Mouse (Mus musculus) right cerebral cortex, adult 18-20 months (tissue): ENCODE measurements around the gene Nr2f6.

Source experiments
- DNase-seq: peaks from one replicate; pipeline ENCODE4 v3.0.0; 2022; ENCODE audit warnings: mixed read lengths

Gene Nr2f6

DNA sequence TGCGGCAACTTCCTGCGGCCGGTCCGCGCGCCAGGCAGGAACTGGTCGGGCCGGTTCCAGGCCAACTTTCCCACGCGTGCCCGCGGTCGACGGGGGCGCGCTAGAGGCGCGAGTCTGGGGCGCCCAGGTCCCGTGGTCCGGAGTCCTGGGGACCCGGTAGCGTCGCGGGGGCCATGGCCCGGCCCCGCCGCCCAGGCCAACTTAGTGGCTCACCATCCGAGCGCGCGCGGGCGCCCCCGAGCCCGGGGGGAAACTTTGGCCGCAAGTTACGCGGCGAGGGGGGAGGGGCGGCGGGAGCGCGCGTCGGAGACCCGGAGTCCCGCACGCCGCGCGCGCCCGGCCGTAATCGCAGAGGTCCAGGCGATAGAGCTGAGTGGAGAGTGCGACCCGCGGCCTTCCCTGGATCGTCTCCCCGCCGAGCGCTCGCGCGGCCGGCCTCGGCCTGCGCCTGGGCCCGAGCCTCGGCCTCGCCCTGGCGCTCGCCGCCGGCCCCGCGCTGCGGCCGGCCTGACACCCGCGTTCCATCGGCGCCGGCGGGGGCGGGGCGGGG, at the start of gene Nr2f6:
Gene Nr2f6 (minus strand): TSS at position 540 of the 550 bp plus-strand sequence.
- DNase-seq = peak; percentile 48

DNA sequence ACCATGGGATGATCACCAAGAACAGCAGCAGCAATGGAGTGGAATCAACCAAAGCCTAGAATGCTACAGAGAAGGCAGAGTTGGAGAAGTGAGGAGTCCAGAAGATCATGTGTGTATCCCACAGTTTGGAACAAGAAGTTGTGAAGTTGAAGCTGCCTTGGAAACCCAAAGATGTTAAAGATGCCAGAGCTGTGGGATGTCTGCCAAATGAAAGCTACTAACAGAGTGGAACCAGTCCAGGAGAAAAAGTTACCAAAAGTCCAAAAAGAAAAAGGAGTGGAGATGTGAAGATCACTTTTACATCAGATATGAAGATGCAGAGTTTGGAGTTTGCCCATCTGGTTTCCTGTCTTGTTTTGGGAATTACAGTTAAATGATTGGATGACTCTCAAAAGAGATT, 40.4 kb upstream of the Nr2f6 start:
- DNase-seq = no peak

DNA sequence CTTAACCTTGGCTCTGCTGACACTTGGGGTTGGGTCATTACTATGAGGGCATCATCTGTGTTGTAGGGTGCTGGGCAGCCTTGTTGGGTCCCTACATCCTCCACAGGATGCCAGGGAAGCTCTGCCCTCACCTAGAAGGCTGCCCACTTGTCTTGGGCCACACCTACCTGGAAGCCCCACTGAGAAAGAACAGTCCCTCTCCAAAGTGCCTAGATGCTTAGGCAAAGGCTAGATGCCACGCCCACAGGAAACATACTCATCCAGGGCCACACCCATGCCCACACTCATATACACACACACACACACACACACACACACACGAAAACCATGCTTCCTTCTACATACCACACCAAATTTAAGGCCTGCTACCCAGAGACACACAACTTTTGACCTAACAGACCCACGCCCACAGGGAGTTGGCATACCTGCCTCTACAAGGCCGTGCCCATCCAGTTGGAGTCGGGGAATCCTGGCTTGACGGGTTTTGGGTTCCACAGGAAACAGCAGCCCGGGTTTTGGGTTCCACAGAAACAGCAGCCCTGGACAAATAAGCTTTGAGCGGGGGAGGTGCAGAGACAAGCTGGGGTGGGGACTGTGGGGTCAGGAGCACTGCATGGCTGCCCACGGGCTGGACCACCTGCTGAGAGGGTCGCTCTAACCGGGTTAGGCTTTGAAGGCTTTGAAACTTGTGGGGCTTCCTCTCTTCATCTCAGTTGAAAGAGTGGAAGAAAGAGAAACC, 29.9 kb upstream of the Nr2f6 start:
- DNase-seq = no peak

DNA sequence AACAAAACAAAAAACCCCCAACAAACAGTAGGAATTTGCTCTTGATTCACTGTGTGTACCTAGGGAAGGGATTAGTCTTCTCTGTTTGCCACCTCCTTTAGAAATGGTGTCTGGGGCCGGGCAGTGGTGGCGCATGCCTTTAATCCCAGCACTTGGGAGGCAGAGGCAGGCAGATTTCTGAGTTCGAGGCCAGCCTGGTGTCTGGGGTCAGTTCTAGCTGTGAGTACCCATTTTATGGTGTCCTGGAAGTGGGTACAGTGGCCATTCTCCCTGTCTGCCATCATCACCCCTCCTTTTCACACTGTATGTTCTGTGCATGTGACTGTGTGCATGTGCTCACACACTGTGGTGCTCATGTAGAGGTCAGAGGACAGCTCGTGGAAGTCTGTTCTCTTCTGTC, 26.5 kb upstream of the Nr2f6 start:
- no peak for DNase-seq

DNA sequence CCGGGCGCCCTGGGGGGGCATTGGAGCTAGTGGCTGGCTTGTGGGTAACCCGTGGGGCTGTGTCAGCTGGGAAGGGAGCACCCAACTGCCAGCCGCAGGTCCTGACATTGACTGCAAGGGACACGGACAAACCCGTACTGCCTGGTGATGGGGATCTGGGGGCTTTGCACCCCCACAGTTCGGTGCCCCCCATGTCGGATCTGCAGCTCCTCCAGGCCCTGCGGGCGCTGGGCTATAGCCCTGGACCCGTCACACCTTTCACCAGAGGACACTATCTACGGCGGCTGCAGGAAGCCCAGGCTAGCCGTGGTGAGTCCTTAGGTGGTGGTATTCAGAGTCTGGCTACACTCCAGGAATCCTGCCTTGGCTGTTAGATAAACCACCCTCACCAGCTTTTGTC, 25.7 kb upstream of the Nr2f6 start:
- DNase-seq = no peak

DNA sequence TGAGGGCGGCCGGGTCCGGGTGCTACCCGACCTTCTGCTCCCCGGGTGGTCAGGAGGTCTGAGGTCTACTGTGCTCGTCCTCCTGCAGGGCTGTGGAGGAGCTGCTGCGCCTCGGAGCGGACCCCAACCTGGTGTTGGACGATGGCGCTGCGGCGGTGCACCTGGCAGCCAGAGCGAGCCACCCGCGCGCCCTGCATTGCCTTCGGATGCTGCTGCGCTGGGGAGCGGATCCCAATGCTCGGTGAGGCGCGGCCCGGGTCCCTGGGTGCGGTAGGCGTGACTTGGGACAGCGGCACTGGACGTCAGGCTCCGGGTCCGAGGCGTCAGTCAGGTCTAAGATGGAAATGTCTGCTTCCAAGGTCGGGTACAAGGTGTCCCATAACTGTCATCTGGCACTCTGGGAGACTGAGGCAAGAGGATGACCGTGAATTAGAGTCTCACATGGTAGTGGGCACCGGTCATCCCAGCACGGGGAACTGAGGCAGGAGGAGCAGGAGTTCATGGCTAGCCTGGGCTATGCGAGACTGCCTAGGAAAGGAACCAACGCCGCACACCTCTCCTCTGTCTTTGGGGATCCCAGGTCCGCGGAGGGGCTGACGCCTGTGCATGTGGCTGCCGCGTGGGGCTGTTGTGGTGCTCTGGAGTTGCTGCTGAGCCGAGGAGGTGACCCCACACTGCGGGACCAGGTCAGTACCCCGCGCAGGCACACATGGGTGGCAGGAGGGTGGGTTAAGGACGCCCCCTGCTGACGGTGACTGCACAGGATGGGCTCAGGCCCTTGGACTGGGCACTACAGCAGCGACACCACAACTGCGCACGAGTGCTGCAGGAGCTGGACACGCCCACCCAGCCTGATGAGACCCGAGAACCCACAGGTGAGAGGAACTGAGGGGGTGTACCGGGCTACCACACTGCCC, 24.6 kb upstream of the Nr2f6 start:
- DNase-seq = no peak

DNA sequence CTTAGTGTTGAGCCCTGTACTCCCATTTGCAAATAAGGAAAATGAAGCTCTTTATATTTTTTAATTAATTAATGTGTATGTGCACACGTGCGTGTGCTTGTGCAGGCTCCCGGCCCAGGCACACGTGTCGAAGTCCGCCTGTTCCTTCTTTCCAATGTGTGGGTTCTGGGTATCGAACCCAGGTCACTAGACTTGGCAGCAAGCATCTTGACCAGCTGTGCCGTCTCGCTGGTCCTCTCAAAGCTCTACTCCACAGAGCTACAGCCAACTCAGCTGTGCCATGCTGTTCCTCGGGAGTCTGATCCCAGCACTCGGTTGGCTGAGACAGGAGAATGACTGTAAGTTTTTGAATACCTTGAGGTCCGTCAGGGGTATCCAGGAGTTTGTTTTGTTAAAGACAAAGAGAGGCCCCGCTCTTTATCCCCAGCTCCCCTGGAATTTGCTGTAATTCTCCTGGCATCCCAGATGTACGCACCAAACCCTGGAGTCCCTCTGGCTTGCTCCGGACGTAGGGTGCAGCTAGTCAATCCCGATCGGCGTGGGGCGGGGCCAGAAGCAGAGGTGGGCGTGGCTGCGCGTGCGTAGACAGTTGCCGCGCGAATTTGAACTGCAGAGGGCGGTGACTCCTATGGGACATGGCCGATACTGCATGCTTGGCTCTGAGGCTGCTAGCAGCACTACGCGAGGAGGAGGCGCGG, 23.8 kb upstream of the Nr2f6 start, which contains the start of gene Ankle1:
Gene Ankle1 (plus strand): TSS at position 610 of the 698 bp plus-strand sequence.
- peak; percentile 92 for DNase-seq

DNA sequence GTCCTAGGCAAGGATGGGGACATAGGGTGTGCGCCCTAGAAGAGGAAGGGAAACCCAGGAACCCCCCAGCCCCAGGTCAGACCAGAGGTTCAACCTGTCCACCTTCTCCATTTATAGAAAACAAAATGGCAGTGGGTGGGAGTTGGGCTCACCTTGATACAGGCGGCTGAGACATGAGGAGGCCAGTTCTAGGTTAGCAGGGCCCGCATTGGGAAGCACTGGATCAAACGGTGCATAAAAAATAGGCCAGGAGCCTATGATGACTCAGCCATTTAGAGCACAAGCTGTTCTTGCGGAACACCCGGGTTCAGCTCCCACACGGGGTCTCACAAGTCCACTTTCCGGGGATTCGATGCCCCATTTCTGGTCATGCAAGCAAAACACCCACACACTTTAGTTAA, 23.2 kb upstream of the Nr2f6 start:
- DNase-seq = no peak

DNA sequence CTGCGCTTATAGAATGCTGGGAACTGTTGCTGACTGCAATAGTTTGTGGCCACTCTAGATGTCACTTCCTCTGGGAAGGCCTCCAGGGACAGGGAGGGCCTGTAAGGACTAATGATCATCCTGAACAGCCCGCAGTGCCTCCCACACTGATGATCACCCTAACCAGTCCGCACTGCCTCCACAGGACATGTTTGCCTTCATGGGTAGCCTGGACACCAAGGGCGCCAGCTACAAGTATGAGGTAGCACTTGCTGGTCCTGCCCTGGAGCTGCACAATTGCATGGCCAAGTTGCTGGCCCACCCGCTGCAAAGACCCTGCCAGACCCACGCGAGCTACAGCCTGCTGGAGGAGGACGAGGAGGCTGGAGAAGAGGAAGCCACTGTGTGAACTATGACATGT, 22.3 kb upstream of the Nr2f6 start:
- no peak for DNase-seq

DNA sequence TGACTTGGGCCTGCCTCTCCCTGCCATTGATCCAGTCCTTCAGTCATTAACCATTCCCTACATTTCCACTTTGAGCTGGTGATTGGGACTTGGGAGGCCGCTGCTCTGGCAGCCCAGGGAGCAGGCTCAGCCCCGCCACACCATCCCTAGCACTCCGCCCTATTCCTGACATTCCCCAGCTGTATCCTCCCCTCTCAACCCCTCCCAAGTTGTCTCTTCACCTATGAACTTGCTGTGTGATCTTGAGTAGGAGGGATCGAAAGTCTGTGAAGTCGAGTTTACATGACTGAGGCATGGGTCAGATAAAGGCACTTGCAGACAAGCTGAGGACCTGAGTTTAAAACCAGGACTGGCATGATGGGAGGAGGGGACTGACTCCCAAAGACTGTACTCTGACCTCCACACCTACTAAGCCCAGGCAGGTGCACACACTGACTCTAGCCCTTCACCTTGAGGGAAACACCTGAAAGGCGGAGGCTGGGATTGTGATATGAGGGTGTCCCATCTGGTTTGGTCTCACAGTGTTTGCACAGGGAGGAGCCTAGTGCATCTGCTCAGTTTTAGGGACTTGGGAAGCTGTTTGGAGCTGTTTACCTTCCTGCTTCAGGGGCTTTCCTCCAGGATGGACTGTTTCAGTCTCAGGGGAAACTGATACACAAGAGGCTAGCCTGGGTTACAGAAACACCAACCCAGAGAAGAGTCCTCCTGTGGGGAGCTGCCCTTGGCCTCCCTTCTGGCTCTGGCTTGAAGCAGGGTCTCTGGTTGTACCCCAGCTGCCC, 21.5 kb upstream of the Nr2f6 start:
- no peak for DNase-seq

DNA sequence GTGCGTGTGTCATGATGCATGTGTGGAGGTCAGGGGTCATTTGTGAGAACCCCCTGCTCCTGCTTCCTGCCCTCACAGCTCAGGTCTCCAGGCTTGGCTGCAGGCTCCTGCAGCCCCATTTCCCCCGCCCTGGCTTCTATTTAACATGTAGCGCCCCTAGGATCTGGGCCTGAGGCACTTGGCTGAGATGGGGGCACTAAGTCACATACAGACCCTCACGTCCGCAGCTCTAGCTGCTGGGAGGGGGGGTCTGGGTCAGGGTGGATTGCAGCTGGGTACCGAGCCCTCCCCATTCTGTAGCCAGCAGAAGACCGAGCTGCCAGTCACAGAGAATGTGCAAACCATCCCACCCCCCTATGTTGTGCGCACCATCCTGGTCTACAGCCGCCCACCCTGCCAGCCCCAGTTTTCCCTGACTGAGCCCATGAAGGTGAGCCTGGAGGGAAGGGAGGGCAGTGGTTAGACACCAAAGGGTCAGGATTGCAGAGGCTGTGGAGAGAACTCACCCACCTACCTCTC, 20.7 kb upstream of the Nr2f6 start:
- DNase-seq = no peak

DNA sequence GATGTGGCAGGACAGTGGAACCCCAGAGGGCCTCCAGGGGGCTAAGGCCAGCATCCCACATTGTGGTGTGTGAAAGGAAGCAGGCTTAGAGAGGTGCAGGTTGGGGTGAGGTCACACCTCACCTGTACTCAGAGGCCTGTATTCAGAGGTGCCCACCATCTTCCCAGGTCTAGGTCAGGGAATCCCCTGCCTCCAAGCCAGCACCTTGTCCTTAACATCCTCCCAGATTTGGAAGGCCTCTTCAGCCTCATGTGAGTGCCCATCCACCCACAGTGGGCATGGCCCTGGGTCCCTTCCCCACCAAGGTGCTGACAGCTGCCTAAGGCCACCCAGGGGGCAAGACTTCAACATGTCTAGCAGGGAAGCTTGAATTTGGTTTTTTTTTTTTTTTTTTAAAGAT, 19.7 kb upstream of the Nr2f6 start:
- no peak for DNase-seq

DNA sequence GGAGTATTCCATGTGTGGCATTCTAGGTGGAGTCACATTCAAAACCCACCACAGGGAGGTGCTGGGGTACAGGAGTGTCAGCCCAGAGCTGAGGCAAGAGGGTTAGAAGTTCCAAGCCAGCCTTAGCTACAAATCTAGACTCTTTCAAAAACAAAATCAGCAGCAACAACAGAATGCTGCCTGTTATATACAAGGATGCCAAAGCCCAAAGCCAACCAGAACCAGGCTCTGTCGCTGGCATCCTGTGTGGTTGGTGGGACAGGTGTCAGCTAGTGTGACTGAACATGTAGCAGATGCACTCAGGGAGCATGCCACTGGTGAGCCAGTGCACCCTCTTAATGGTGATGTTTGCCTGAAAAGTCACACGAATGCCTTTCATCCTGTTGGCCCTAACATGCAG, 19.1 kb upstream of the Nr2f6 start:
- no peak for DNase-seq

DNA sequence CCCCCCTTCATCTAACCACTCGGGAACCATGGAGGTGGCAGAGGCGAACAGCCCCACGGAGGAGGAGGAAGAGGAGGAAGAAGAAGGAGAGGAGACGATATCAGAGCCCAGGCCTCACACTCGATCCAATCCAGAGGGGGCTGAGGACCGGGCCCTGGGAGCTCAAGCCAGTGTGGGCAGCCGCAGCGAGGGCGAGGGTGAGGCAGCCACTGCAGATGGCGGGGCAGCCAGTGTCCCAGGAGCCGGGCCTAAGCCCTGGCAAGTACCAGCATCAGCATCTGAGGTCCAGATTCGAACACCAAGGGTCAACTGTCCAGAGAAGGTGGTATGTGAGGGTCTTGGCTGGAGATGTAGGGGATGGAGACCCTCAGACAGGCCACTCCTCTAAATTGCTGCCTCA, 15.9 kb upstream of the Nr2f6 start:
- no peak for DNase-seq

DNA sequence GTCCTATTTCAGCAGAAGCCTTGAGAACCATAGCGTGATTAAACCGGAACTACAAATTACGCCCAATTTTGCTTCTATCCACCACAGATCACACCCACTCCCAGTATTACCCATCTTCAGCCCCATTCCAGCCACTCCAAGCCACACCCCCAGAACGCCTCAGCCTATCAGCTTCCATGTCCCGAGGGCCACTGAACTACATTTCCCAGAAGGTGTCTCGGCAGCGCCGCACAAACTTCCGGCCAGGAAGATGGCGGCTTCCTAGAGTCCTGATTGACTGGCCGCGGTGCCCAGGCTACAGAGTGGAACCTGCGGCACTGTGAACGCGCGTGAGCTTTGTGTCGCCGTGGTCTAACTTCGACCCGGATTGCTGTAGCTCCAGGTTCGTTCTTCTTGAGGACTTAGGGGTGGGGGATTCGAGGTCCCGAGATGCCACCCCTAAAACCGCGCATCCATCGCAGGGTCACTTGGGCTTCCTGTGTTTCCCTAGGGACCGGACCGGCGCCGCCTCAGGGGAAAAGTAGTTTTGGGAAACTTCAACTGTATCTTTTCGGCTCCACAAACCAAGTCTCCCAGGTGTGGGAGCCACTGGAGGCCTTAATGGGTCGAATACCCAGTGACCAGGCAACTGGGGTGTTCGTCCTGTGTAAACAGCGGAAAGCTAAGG, 15.0 kb upstream of the Nr2f6 start, which contains the start of gene Babam1:
Gene Babam1 (plus strand): TSS at position 223 of the 667 bp plus-strand sequence.
- peak; percentile 96 for DNase-seq

DNA sequence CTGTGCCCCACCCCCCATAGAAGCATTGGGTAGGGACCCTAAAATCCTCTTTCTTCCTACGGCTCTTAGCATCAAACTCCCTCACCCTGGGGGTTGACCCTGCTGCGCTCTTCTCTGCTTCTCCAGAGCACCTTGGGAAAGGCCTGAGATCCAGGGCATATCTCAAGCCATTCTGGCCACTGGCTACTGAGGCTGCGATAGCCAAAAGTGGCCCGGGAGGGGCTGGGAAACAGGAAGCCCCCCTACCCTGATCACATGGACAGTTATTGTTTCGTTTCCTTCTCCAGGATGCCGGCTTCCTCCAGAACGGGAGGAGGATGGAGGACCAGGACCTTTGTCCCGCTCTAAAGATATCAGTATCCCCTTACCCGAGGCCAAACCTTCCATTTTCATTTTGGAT, 13.9 kb upstream of the Nr2f6 start, which contains the start of gene Ushbp1:
Gene Ushbp1 (minus strand): TSS at position 174 of the 400 bp plus-strand sequence.
- DNase-seq = no peak

DNA sequence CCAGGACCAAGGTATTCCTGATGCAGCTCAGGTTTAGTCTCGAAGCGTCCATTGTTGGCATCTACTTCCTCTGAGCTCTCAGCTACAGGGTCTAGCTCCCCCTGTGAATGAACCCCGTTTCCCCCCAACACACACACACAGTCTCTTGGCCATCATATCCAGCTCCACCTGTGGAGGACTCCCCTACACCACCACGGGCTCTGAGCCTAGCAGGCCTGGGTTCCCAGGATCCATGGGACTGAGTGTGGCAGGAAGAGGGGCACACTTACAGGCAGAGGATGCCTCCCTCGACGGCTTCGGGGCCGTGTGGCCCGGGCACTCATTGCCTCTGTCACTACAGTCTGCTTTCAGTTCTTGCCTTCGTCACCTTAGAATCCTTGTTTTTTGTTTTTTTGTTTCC, 13.3 kb upstream of the Nr2f6 start:
- DNase-seq = no peak

DNA sequence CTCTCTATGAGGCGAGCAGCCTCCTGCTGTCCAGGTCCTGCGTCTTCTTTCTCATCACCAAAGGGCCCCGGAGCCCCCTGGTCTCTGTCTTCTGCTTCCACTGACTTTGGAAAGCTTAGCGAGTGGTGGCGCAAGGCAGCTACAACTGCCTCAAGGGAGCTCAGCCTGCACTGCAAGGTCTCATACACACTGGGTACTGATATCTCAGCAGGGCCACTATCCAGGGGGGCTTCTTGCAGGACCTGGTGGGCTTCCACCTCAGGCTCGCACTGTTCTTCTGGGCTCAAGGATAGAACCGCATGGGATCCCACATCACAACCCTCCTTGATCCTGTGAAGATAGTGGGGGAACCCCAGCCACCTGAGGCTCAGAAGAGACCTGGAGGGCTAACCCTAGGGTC, 12.7 kb upstream of the Nr2f6 start:
- DNase-seq = no peak

DNA sequence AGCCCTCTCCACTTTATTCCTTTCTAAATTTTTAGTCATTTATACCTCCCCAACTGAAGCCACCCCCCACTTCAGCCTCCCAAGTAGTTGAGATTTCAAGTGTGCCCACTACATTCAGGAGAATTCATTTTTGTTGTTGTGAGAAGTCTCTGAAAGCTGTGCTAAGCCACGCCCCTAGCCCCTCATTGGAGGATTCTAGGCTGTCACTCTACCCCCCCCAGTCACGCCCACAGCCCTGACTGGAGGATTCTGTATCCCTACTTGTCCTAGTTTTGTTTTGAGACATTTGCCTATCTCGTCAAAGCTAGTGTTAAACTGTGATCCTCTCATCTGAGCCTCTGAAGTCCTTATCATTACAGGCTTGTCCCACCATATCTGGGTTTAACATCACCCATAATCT, 11.1 kb upstream of the Nr2f6 start:
- DNase-seq = no peak

DNA sequence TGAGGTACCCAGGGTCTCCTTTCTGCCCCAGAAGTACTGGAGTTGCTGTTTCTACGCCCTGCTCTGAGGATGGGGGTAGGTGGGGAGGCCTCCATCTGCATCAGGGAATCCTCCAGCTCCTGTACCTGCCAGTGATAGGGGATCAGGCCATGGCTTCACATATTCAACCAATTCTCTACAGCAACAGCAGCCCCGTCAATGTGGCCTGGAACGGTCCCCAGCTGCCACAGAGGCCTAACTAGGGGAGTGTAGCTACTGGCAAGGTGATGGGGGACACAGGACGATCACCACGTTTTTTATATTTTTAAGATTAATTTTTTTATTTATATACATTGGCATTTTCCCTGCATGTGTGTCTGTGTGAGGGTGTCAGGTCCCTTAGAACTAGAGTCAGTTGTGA, 10.6 kb upstream of the Nr2f6 start:
- DNase-seq = no peak

DNA sequence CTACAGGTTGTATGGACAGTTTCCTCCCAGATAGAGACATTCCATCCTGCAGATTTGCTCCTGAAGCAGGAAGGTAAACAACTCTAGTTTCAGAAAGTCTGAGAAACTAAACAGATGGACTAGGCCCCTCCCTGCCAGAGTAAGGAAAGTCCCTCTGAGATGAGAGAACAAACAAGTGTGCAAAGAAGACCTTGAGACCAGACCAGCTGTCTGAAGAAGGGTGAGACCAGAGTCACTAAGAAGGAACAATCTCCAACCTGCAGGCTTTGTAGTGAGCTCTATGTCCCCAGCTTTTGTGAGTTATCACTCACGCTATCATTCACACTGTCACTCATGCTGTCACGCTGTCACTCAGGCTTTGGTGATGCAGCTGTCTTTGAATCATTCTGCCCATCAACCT, 9.9 kb upstream of the Nr2f6 start:
- DNase-seq = no peak
